ENCODE assay signal across 1 mouse cellular context in genomic region chr15:3979061-3979848, GRCm38 (mm10).
TF ChIP-seq lines count a peak whose summit lies in the region.

Gene Fbxo4 (minus strand): TSS chr15:3979573.

TF ChIP-seq in CH12.LX, 34 proteins besides CTCF, POLR2A, EP300 and RAD21 (continued from another document):
- TF ChIP-seq ZMIZ1 (IDR thresholded peaks at IDR 0.05; ENCODE audit: low read depth, low read length) (peak; percentile 34; the same call in 1 of the 2 replicates), RCOR1 (conservative IDR thresholded peaks at IDR 0.05; ENCODE audit: low read depth, low read length) (no peak), SMC3 (IDR thresholded peaks at IDR 0.05; ENCODE audit: low read depth, low read length) (no peak), ETS1 (conservative IDR thresholded peaks at IDR 0.05; ENCODE audit: low read depth, low read length) (no peak), TBP (conservative IDR thresholded peaks at IDR 0.05; ENCODE audit: low read depth, low read length) (0 out of 2 replicates have a peak, but pooled peaks have one; percentile 43), CHD1 (IDR thresholded peaks at IDR 0.05; ENCODE audit: low read depth, low read length) (no peak), MAFK (IDR thresholded peaks at IDR 0.05; ENCODE audit: insufficient replicate concordance, low read length) (no peak), KAT2A (IDR thresholded peaks at IDR 0.05; ENCODE audit: insufficient replicate concordance, low read length) (0 out of 2 replicates have a peak, but pooled peaks have one; percentile 32), JUN (IDR thresholded peaks at IDR 0.05; ENCODE audit: insufficient read depth, low read depth, low read length) (peak; percentile 5; the same call in 1 of the 2 replicates), NRF1 (IDR thresholded peaks at IDR 0.05; ENCODE audit: low read depth, low read length) (peak; percentile 4; the same call in 1 of the 2 replicates), PAX5 (IDR thresholded peaks at IDR 0.05; ENCODE audit: low read length) (no peak)
TF ChIP-seq in CH12.LX: peak in this region for 12.
